Mouse (Mus musculus) E14TG2a.4 (cell line): ENCODE measurements at regions not wholly inside any gene's neighbourhood (a gene's known extent, or its start where the extent isn't known, plus 50 kb on each side); places are given as distances from the start of the nearest gene placed in this dataset.
A peak's percentile ranks its signal among the peaks of the same experiment; 100 is the strongest.

Experiments
- H3K27me3 ChIP-seq: 2 replicates; pipeline ENCODE4 v1.6.1; 2014; ENCODE audit warnings: low read length, control low read depth; ENCODE audit not compliant: insufficient read depth
- H3K36me3 ChIP-seq: 2 replicates; pipeline ENCODE4 v1.6.1; 2014; ENCODE audit warnings: low read length, control low read depth; ENCODE audit not compliant: insufficient read depth
- H3K4me1 ChIP-seq: replicated peaks from 2 replicates; pipeline ENCODE4 v1.6.1; 2014; ENCODE audit warnings: low read depth, low read length, control low read depth
- H3K4me3 ChIP-seq: replicated peaks from 2 replicates; pipeline ENCODE4 v1.5.1; 2014; ENCODE audit warnings: mild to moderate bottlenecking, low read length
- H3K9me3 ChIP-seq: 2 replicates; pipeline ENCODE4 v1.6.1; 2014; ENCODE audit warnings: low read length, control low read depth
- CTCF ChIP-seq: conservative IDR thresholded peaks from 2 replicates; pipeline ENCODE4 v1.5.1; 2014; ENCODE audit warnings: low read length
- NANOG ChIP-seq: IDR thresholded peaks from 2 replicates; pipeline ENCODE4 v1.6.1; 2014; ENCODE audit warnings: borderline replicate concordance, low read length, mixed read lengths
- POU5F1 ChIP-seq: IDR thresholded peaks from 2 replicates; pipeline ENCODE4 v1.6.1; 2014; ENCODE audit warnings: low read length, borderline replicate concordance

GRCm38 (mm10) chr2:169033997-169034396, 78.6 kb upstream of the Zfp64 start:
- no peaks in the 10 kb centered on the region for H3K9me3 ChIP-seq
- no peak for TF ChIP-seq CTCF
- no peak for TF ChIP-seq NANOG
- no peak for TF ChIP-seq POU5F1
- H3K4me1 ChIP-seq: peaks cover 21% of the 10 kb centered on the region
- H3K27me3 ChIP-seq: no peaks in the 10 kb centered on the region
- H3K4me3 ChIP-seq: no peak overlapping the region
- H3K36me3 ChIP-seq: no peaks in the 10 kb centered on the region

DNA sequence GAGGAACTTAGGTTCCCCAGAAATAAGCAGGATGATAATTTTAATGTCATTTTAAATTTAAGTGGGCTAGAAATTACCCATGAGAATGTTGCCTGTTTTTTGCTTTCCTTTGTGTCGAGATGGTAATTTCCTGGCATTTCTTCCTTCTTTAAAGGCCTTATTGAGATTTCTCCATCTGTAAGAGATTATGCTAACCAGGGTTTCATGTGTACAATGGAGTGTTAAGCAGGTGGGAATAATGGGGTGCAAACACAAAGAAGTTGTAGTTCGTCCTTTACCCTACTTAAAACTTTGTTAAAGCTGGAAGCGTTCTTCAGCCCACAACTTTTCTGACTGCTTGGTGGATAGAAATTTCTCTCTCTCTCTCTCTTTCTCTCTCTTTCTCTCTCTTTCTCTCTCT, 77.8 kb upstream of the Zfp64 start:
- Histone ChIP-seq H3K4me1 (peaks cover 25% of the 10 kb centered on the region), H3K9me3 (no peaks in the 10 kb centered on the region), H3K27me3 (no peaks in the 10 kb centered on the region), H3K36me3 (no peaks in the 10 kb centered on the region), H3K4me3 (no peak overlapping the region)
- TF ChIP-seq POU5F1 (no peak), CTCF (no peak), NANOG (no peak)

DNA sequence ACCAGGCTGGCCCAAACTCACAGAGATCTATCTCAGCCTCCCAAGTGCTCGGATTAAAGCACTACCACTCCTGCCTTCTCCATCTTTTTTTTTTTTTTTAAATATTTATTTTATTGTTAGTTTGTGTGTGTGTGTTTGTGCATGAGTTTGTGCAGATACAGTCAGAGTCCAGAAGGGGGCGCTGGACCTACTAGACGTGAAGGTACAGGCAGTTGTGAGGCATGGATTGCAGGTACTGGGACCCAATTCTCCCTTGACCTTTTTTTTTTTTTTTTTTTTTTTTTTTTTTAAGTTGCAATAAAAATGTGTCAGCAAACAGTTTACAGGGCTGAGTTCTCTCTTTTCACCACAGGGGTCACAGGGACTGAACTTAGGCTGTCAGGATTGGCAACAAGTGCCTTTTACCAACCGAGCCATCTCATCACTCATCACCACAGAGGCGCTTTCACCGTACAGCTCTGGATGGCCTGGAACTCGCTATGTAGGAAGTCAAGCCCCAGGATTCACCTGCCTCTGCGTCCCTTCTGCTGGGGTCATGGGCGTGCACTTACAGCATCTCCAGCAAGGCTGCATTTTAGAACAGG, 73.2 kb upstream of the Zfp64 start:
- no peak for TF ChIP-seq POU5F1
- peak; percentile 69 for TF ChIP-seq CTCF
- TF ChIP-seq NANOG: no peak
- Histone ChIP-seq H3K9me3 (no peaks in the 10 kb centered on the region), H3K4me1 (peaks cover 26% of the 10 kb centered on the region), H3K4me3 (peak overlapping the region; percentile 8; the same call in 1 of the 2 replicates), H3K27me3 (no peaks in the 10 kb centered on the region), H3K36me3 (no peaks in the 10 kb centered on the region)

DNA sequence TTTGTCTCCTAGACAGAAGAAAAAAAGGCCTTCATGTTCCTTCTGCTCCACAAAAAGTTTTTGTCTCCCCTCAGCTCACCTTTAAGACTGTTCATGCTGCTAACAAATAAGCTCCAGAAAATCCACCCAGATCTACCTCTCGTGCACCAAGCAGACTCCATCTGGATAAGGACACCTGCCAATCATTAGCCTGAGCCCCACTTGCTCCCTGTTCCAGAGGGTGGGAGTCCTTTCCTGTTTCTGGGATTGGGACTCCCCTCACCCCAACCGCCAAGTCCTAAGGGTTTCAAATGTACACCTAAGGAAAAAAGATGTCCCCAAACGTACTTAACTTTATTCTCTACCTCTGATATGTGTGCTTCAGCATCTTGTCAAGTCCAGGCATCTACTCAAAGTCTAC, 63.6 kb upstream of the Zfp64 start:
- H3K9me3 ChIP-seq: peaks cover 26% of the 10 kb centered on the region
- peaks cover 82% of the 10 kb centered on the region for H3K36me3 ChIP-seq
- no peak for TF ChIP-seq POU5F1
- TF ChIP-seq CTCF: no peak
- no peak for TF ChIP-seq NANOG
- H3K4me1 ChIP-seq: peaks cover 35% of the 10 kb centered on the region
- no peaks in the 10 kb centered on the region for H3K27me3 ChIP-seq
- no peak overlapping the region for H3K4me3 ChIP-seq

DNA sequence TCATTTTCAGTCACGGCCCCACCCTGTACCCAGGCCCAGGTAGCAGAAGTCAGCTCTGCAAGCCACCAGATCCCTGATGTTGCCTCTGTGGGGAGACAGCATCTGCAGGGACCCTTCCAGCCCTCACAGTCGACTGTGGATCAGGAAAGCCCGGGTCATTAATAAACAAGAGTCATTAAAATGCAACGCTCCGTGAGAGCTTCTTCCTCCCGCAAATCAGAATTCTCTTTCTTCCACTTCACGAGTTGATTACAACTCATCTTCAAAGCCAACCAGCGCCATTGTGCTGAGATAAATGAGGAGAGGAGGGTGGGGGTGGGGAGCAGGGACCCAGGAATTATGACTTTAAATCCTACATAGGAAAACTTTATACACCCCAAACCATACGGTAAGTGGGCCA, 54.9 kb upstream of the Zfp64 start:
- TF ChIP-seq POU5F1 (no peak), CTCF (no peak), NANOG (no peak)

DNA sequence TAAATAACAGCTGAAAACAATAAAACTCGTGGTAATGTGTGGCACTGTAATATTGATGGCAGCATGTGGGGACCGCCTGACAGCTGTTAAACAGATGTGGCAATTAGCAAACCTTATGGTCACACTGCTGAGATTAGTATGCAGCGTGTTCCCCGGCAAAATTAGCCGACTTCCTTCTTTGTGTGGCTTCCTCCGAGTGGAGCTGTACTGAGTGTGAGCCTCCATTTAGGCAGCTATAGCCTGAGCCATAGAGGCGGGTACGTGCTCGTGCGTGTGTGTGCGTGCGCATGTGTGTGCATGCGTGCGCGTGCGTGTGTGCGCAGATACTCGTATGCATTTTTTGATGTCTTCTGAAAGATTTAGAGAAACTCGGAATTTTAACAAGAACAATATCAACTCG, 53.4 kb upstream of the Zfp64 start:
- H3K9me3 ChIP-seq: no peaks in the 10 kb centered on the region
- no peaks in the 10 kb centered on the region for H3K27me3 ChIP-seq
- H3K4me1 ChIP-seq: peaks cover 60% of the 10 kb centered on the region
- H3K4me3 ChIP-seq: peak overlapping the region; percentile 96
- peaks cover 55% of the 10 kb centered on the region for H3K36me3 ChIP-seq
- TF ChIP-seq CTCF (no peak), POU5F1 (no peak), NANOG (no peak)

More for the DNA sequence above, 54.9 kb upstream of the Zfp64 start:
- Histone ChIP-seq H3K4me3 (no peak overlapping the region), H3K9me3 (peaks cover 13% of the 10 kb centered on the region), H3K27me3 (no peaks in the 10 kb centered on the region), H3K36me3 (peaks cover 68% of the 10 kb centered on the region), H3K4me1 (peaks cover 55% of the 10 kb centered on the region)

DNA sequence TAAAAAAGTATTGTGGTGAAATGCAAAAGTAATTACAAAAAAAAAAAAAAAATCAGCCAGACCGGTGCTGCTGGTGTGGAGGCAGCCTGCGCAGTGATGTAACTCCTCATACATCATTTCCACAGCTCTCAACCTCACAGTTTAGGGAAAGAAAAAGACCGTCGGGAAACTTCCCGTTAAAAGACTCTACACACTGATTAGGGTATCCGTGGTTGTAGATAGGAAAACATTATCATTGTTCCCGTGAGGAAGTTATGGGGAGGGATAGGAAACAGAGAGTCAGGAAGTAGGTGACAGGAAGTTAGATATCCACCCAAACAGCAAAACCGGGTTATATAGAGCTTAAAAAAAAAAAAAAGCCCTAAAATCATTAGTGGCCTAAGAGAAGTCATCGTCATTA, 52.9 kb upstream of the Zfp64 start:
- no peak for TF ChIP-seq NANOG
- TF ChIP-seq CTCF: no peak
- TF ChIP-seq POU5F1: no peak

DNA sequence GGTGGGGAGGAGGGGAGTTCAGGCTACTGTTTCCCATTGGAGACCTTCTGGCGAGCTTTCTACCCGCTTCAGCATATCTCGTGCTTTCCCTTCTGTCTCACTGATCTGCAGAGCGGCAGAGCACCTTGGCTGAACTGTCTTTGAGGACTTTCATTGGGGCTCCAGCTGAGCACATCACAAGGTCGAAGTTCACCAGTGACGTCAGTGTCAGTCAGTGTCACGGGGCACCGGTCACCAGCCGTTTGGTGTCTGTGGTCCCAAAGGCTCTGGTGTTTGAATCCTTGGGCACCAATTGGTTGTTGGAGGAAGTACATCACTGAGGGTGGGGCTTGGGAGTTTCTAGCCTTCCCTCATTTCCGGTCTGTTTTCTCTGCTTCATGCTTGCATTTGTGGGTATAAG, 51.2 kb upstream of the Zfp64 start:
- peaks cover 77% of the 10 kb centered on the region for H3K4me1 ChIP-seq
- peaks cover 39% of the 10 kb centered on the region for H3K36me3 ChIP-seq
- H3K4me3 ChIP-seq: peak overlapping the region; percentile 96
- no peaks in the 10 kb centered on the region for H3K9me3 ChIP-seq
- H3K27me3 ChIP-seq: no peaks in the 10 kb centered on the region
- TF ChIP-seq POU5F1 (no peak), CTCF (no peak), NANOG (0 out of 2 replicates have a peak, but pooled peaks have one; percentile 22)

More for the DNA sequence above, 52.9 kb upstream of the Zfp64 start:
- peak overlapping the region; percentile 96 for H3K4me3 ChIP-seq
- H3K36me3 ChIP-seq: peaks cover 54% of the 10 kb centered on the region
- peaks cover 64% of the 10 kb centered on the region for H3K4me1 ChIP-seq
- no peaks in the 10 kb centered on the region for H3K27me3 ChIP-seq
- no peaks in the 10 kb centered on the region for H3K9me3 ChIP-seq

DNA sequence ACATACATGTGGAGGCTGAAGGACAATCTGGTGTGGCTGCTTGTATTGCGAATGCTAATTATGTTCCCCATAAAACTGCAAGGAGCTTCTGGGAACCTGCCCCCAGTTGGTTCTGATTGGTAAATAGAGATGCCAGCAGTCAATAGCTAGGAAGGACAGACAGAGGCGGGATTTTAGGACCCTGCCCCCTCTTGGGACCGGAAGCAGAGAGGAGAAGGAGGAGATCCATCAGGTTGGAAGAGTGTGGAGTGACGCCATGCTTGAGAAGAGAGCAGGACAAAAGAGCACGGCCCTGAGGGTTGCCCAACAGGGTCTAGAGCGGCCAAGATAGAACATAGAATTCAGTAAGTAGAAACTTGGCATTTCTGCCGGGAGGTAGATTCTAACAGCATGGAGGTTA, 50.4 kb upstream of the Zfp64 start:
- peaks cover 32% of the 10 kb centered on the region for H3K36me3 ChIP-seq
- peaks cover 79% of the 10 kb centered on the region for H3K4me1 ChIP-seq
- TF ChIP-seq NANOG (no peak), CTCF (no peak), POU5F1 (no peak)
- H3K27me3 ChIP-seq: no peaks in the 10 kb centered on the region
- H3K4me3 ChIP-seq: peak overlapping the region; percentile 96
- no peaks in the 10 kb centered on the region for H3K9me3 ChIP-seq
